Mouse (Mus musculus): ENCODE measurements around the gene Sfi1. TPM values are rescaled to one million over a fixed set of nuclear protein-coding genes. Genes with fewer than 3 reads are reported as not detected.
"Not testable (repeated sequence)": the region's sequence is repeated elsewhere in the genome, so short reads cannot be mapped to it uniquely, and the experiment has no call there.

Sfi1 gene
- polyA plus RNA-seq, 1 experiment from 2014 or later: 20.6 TPM

DNA sequence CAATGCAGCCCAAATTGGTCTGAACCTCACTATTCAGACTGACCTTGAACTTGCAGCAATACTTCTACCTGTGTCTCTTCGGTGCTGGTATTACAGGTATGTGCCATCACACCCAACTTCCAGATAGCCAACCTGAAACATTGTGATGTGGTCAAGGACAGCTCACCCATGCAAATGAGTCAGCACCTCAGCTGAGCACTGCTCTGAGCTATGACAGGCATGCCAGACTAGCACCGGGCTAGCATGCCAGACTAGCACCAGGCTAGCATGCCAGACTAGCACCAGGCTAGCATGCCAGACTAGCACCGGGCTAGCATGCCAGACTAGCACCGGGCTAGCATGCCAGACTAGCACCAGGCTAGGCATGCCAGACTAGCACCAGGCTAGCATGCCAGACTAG lies 41.9 kb downstream of the Sfi1 start:
- not testable (repeated sequence) for H3K9ac ChIP-seq; H3K27me3 ChIP-seq (replicated peaks); H3K27ac ChIP-seq; H3K4me2 ChIP-seq; H3K36me3 ChIP-seq (replicated peaks); H3K4me1 ChIP-seq; H3K4me3 ChIP-seq
- 91% methylated on average over 4 of the region's 4 CpGs for WGBS
- peaks cover 10% of the 10 kb centered on the region for H3K9me3 ChIP-seq
- peak; percentile 35; the same call in 1 of the 2 replicates for ATAC-seq (replicated peaks)

DNA sequence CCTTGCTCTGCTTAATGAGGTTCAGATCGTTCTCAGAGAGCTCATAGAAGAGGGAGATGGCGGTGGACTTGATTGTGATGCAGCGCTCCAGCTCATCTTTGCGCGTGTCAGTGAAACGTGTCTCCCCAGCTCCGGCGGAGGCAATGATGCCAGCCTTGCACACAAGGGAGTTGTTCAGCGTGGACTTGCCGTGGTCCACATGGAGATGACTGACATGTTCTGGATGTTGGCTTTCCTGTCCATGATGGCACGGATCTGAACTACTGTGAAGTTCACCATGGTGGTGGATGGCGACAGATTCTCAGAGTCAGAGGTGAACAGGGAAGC lies 42.6 kb downstream of the Sfi1 start:
- ATAC-seq (replicated peaks); H3K9ac ChIP-seq; H3K4me1 ChIP-seq; H3K27ac ChIP-seq; H3K36me3 ChIP-seq (replicated peaks); H3K4me2 ChIP-seq; H3K4me3 ChIP-seq; H3K27me3 ChIP-seq (replicated peaks): not testable (repeated sequence)
- 96% methylated on average over 12 of the region's 12 CpGs for WGBS
- H3K9me3 ChIP-seq: peaks cover 10% of the 10 kb centered on the region

DNA sequence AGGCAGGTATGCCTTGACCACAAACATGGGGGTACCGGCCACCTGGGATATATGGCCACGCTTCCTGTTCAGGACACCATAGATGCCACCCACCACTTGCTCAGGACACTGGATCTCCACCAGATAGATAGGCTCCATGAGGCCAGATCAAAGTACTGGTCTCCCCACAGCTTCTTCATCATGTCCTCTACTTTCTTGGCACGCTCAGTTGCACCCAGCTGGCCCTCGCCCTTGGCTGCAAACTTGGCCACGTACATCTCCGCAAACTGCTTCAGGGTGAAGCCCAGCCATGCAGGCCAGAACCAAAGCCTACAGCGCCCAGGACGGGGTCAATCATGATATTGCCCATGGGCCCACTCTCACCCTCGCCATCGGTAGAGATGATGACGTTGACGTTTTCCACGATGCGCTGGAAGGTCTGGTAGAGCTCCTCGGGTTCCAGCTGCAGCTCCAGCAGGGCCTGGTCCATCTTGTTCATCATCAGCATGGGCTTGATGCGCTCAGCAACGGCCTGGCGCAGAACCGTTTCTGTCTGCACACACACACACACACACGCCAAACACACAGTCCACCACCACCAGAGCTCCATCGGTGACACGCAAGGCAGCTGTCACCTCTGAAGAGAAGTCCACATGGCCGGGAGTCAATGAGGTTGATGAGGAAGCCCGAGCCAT lies 43.1 kb downstream of the Sfi1 start:
- WGBS: 96% methylated on average over 24 of the region's 24 CpGs

GRCm38 (mm10) chr11:3149471-3149870 lies 43.8 kb downstream of the Sfi1 start:
- ATAC-seq (replicated peaks); H3K9ac ChIP-seq; H3K4me2 ChIP-seq; H3K4me1 ChIP-seq; H3K4me3 ChIP-seq; H3K27ac ChIP-seq; H3K27me3 ChIP-seq (replicated peaks); H3K36me3 ChIP-seq (replicated peaks): not testable (repeated sequence)
- peaks cover 10% of the 10 kb centered on the region for H3K9me3 ChIP-seq
- 95% methylated on average over 4 of the region's 4 CpGs for WGBS

More for the DNA sequence above, 43.1 kb downstream of the Sfi1 start:
- not testable (repeated sequence) for ATAC-seq (replicated peaks); H3K4me3 ChIP-seq; H3K4me1 ChIP-seq; H3K4me2 ChIP-seq; H3K36me3 ChIP-seq (replicated peaks); H3K9ac ChIP-seq; H3K27me3 ChIP-seq (replicated peaks); H3K27ac ChIP-seq
- peaks cover 10% of the 10 kb centered on the region for H3K9me3 ChIP-seq

DNA sequence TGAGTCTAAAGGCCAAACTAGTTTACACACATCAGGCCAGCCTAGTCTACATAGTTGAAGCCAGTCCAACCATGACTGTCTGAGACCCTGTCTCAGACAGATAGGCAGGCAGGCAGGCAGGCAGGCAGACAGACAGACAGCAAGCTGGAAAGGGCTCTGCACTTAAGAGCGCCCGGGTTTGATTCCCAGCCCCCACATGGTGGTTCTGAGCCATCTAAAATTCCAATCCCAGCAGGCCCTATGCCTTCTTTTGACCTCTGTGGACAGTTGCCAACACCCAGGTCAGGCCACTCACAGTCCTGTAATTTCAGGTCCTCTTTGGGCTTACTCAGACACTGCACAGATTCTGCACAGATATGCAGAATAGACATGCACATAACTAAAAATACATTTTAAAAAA lies 46.5 kb downstream of the Sfi1 start:
- ATAC-seq (replicated peaks); H3K4me3 ChIP-seq; H3K36me3 ChIP-seq (replicated peaks); H3K9me3 ChIP-seq; H3K27ac ChIP-seq; H3K9ac ChIP-seq; H3K4me2 ChIP-seq; H3K4me1 ChIP-seq; H3K27me3 ChIP-seq (replicated peaks): not testable (repeated sequence)
- 89% methylated on average over 2 of the region's 2 CpGs for WGBS

- not testable (repeated sequence) for H3K27me3 ChIP-seq (replicated peaks); H3K4me2 ChIP-seq; H3K4me1 ChIP-seq; ATAC-seq (replicated peaks); H3K9me3 ChIP-seq; H3K4me3 ChIP-seq; H3K9ac ChIP-seq; H3K27ac ChIP-seq; H3K36me3 ChIP-seq (replicated peaks)
- WGBS: 71% methylated on average over 9 of the region's 9 CpGs
Observed at GRCm38 (mm10) chr11:3145359-3146165, 47.7 kb downstream of the Sfi1 start.

DNA sequence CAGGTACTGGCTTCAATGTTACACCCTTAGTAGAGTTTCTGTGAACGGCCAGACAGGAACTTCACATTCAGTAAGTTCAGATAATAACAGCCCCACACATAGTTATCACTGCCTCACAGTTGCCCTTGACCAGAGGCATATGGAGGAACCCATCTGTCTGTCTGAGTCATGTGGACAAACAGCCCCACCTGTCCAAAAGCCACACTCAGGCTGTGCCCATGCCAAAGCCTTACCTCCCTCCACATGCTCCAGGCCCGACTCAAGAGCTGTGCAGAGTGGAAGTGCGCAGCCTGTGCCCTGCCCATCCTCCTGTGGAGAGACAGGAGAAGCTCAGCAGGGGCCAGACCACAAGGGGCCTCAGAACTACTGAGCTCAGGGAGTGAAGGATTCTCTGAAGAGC lies 49.3 kb downstream of the Sfi1 start:
- H3K9me3 ChIP-seq; H3K36me3 ChIP-seq (replicated peaks); H3K27ac ChIP-seq; H3K27me3 ChIP-seq (replicated peaks); H3K4me2 ChIP-seq; ATAC-seq (replicated peaks); H3K4me3 ChIP-seq; H3K4me1 ChIP-seq; H3K9ac ChIP-seq: not testable (repeated sequence)
- WGBS: 83% methylated on average over 3 of the region's 3 CpGs

DNA sequence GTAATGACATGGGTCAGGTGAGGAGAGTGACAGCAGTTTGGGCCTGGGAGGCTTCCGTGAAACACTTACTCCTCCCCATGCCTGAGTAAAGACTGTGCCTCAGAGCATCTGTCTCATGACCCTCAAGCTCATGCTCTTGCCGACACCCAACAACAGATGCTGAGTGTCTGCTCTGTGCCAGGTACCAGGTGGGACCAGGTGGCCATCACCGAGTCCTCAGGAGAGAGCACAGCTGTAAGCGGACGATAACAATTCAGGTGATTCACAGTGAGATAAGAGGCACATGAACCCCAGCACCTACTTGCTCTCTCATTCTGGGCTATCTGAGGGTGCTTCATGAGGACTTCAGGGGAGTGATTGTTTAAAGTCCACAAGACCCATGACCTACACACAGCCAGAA lies 50.9 kb downstream of the Sfi1 start:
- H3K9ac ChIP-seq; H3K4me3 ChIP-seq; H3K36me3 ChIP-seq (replicated peaks); H3K27ac ChIP-seq; H3K4me1 ChIP-seq; H3K27me3 ChIP-seq (replicated peaks); H3K4me2 ChIP-seq: not testable (repeated sequence)
- 90% methylated on average over 4 of the region's 5 CpGs for WGBS
- peaks cover 16% of the 10 kb centered on the region for H3K9me3 ChIP-seq
- ATAC-seq (replicated peaks): peak; percentile 63

DNA sequence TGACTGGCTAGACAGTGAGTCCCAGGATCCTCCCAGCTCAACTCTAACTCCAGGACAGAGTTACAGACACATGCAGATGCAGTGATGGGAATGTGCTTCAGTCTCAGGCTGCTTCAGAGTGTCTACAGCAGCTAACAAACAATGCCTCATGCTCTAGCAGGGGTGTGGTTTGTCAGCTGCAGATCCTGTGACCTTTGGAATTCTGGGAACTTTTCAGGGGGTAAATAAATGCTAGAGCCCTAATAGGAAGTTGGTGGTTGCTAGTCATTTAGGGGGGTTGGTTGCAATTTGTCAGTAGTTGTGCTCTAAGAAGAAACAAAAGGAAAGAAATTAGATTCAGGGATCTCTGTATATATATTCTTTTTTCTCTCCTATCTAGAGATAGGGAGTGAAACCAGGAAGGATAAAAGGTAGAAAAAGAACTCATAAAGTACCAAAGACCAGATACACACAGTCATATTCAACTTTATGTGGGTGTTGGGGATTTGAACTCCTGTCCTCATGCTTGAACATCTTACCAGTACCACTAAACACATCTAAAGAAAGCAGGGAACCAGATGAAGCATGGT lies 52.2 kb downstream of the Sfi1 start:
- not testable (repeated sequence) for H3K4me1 ChIP-seq; H3K27ac ChIP-seq; H3K4me2 ChIP-seq; H3K36me3 ChIP-seq (replicated peaks); H3K4me3 ChIP-seq; ATAC-seq (replicated peaks); H3K9ac ChIP-seq; H3K27me3 ChIP-seq (replicated peaks)
- peaks cover 20% of the 10 kb centered on the region for H3K9me3 ChIP-seq

- not testable (repeated sequence) for H3K4me1 ChIP-seq; ATAC-seq (replicated peaks); H3K36me3 ChIP-seq (replicated peaks); H3K27me3 ChIP-seq (replicated peaks); H3K9ac ChIP-seq; H3K4me2 ChIP-seq; H3K4me3 ChIP-seq; H3K27ac ChIP-seq
- 85% methylated on average over 2 of the region's 2 CpGs for WGBS
- peaks cover 22% of the 10 kb centered on the region for H3K9me3 ChIP-seq
Observed at GRCm38 (mm10) chr11:3138323-3138722, 54.9 kb downstream of the Sfi1 start.

DNA sequence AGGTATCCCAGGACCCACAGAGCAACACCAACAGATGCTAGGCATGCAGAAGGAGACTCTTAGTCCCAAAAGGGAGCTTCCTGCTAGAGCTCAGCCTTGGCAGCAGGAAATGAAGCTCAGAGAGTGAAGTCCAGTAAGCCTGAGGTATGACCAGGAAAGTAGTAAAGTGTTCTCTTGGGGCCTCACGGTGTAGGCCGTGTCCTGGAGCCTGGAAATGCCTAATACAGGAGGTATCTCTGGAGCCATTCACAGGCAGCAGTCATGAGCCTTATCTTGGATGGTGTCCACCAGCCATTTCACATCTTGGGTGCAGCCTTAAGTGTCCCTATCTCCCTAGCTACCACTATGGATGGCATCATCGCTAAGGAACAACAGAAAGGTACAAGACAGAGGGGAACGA lies 56.0 kb downstream of the Sfi1 start:
- H3K4me1 ChIP-seq; H3K9ac ChIP-seq; H3K27me3 ChIP-seq (replicated peaks); H3K4me2 ChIP-seq; H3K4me3 ChIP-seq; H3K27ac ChIP-seq; H3K36me3 ChIP-seq (replicated peaks): not testable (repeated sequence)
- WGBS: 95% methylated on average over 4 of the region's 4 CpGs
- H3K9me3 ChIP-seq: peaks cover 20% of the 10 kb centered on the region
- peak; percentile 6; the same call in 1 of the 2 replicates for ATAC-seq (replicated peaks)

DNA sequence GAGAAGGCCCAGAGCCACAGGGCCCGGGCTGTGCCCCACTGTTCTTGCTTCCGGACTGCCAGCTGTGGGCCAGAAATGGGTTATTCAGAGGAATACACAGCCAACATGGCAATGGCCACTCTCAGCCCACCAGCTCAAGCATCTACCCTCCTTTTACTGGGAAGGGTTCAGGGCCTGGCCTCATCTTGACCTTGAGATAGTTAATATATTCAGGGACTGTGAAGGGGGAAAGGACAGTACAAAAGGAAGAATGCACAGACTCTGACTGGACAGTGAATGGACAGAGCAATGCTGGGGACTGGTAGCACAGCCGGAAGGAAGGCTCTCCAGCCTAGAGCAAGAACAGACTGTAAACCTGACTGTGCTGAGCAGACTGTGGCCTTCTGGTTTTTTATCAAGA lies 57.3 kb downstream of the Sfi1 start:
- ATAC-seq (replicated peaks); H3K4me1 ChIP-seq; H3K4me2 ChIP-seq; H3K36me3 ChIP-seq (replicated peaks); H3K27ac ChIP-seq; H3K9ac ChIP-seq; H3K4me3 ChIP-seq; H3K27me3 ChIP-seq (replicated peaks): not testable (repeated sequence)
- 83% methylated on average over 3 of the region's 3 CpGs for WGBS
- H3K9me3 ChIP-seq: peaks cover 18% of the 10 kb centered on the region

DNA sequence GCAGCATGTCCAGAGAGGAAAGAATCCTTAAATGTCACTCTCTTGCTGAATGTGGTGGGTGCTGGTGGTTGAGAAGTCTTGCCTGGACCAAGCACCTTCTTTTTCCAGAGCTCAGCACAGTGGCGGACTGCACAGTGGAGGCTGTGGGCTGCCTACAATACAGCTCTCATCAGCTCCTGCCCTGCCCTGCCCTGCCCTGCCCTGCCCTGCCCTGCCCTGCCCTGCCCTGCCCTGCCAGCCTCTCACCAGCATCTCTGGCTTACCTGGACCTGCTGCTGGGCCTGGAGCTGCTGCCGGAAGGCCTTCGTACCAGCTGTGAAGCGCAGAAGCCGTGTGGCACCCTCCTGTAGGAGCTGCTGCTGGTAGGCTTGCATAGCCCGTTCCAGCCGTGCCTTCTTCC lies 57.9 kb downstream of the Sfi1 start:
- H3K27me3 ChIP-seq (replicated peaks); H3K4me2 ChIP-seq; ATAC-seq (replicated peaks); H3K4me1 ChIP-seq; H3K27ac ChIP-seq; H3K9ac ChIP-seq; H3K36me3 ChIP-seq (replicated peaks); H3K4me3 ChIP-seq: not testable (repeated sequence)
- H3K9me3 ChIP-seq: peaks cover 18% of the 10 kb centered on the region
- WGBS: 95% methylated on average over 6 of the region's 7 CpGs

All from midbrain, embryonic 15.5 days (tissue).